In the genomic region with DNA sequence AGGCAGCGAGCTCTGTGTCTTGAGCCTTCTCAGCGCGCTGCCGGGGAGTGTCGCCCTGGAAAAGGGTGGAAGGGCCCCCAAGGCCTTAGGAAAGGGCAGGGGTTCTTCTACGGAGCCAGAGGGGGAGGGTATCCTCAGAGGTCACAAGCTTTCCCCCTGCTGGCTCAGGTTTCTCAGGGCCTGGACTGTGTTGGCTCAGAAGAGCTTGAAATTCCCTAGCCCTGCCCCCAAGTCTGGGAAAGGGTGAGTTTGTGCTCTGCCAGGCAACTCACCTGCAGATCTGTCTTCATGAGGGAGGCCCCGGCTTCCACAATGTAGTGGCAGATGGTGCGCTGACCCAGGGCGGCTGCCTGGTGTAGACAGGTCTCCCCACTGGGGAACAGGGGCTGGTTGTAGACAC, we compare ENCODE assay signal across 10 mouse cellular contexts. TPM values are rescaled to one million over a fixed set of nuclear protein-coding genes. Genes with fewer than 3 reads are reported as not detected.
A peak's percentile ranks its signal among the peaks of the same experiment; 100 is the strongest.
DNase-seq lines count a peak whose midpoint lies in the region; ATAC-seq and TF ChIP-seq lines count a peak whose summit lies in the region.
"Had no signal": no experiment of that assay in that cellular context is flagged by ENCODE, and none has a peak within 500 bp of the region (broad histone marks: within the 10 kb centered on the region; RNA-seq: fewer than 3 reads in every experiment).

No protein-coding gene starts in this region.

- peak overlapping the region; percentile 97 for H3K27ac ChIP-seq in kidney, embryonic 14.5 days (ENCODE audit: low read depth, low read length)
- no peak overlapping the region for H3K27ac ChIP-seq in kidney, adult 2 months (ENCODE audit: insufficient read depth, low read depth, low read length)
- H3K27ac ChIP-seq in embryonic facial prominence, embryonic 15.5 days (replicated peaks), result 0 out of 2 replicates have a peak overlapping the region, but pooled peaks have one; percentile 44
- no peak overlapping the region for H3K27ac ChIP-seq in thymus, adult 2 months (ENCODE audit: control insufficient read depth, insufficient read depth, low read length)
- H3K27ac ChIP-seq: heart, adult 2 months had no signal

- no peak for DNase-seq in kidney, adult 2 months
- DNase-seq in ES-CJ7 (ENCODE audit: low read depth, low spot score), result peak; percentile 68
- peak; percentile 77 for DNase-seq in cerebellum, adult 11 months
- no peak for DNase-seq in thymus, adult 2 months
- no peak for DNase-seq in adrenal gland, postnatal 25 days
- DNase-seq in adrenal gland, adult 2 months, result no peak

- TF ChIP-seq CTCF in kidney, adult 2 months (conservative IDR thresholded peaks at IDR 0.05; ENCODE audit: insufficient read depth, insufficient read length, low read depth, low read length), result no peak
- no peak for TF ChIP-seq CTCF in thymus, adult 2 months (IDR thresholded peaks at IDR 0.05; ENCODE audit: borderline replicate concordance, control insufficient read depth, extremely low read depth, insufficient read depth, low read length, poor library complexity)

- H3K9ac ChIP-seq in kidney, embryonic 14.5 days (ENCODE audit: low read depth, low read length), result peak overlapping the region; percentile 38; the same call in 1 of the 2 replicates
- H3K9ac ChIP-seq in embryonic facial prominence, embryonic 15.5 days, result no peak overlapping the region

- TF ChIP-seq POLR2A in kidney, adult 2 months (IDR thresholded peaks at IDR 0.05; ENCODE audit: low read depth, low read length), result no peak
- no peak for TF ChIP-seq POLR2A in thymus, adult 2 months (IDR thresholded peaks at IDR 0.05; ENCODE audit: control insufficient read depth, extremely low read depth, insufficient read depth, low read length, poor library complexity)

- H3K27me3 ChIP-seq in kidney, embryonic 14.5 days (ENCODE audit: control insufficient read depth, insufficient read depth, low read length), result no peaks in the 10 kb centered on the region
- no peaks in the 10 kb centered on the region for H3K27me3 ChIP-seq in kidney, adult 2 months (replicated peaks; ENCODE audit: control insufficient read depth, insufficient read depth, low read length)
- H3K27me3 ChIP-seq in embryonic facial prominence, embryonic 15.5 days, result no peaks in the 10 kb centered on the region
- H3K27me3 ChIP-seq in thymus, adult 2 months (ENCODE audit: control insufficient read depth, insufficient read depth, low read length), result no peaks in the 10 kb centered on the region; the same call in 1 of the 2 replicates

- no peak overlapping the region for H3K4me3 ChIP-seq in kidney, embryonic 14.5 days (ENCODE audit: low read length)
- H3K4me3 ChIP-seq in kidney, adult 2 months (ENCODE audit: insufficient read depth, low read depth, low read length), result no peak overlapping the region
- H3K4me3 ChIP-seq in embryonic facial prominence, embryonic 15.5 days (replicated peaks), result no peak overlapping the region
- no peak overlapping the region for H3K4me3 ChIP-seq in thymus, adult 2 months (ENCODE audit: control insufficient read depth, insufficient read depth, low read length)
- H3K4me3 ChIP-seq: heart, adult 2 months had no signal

- H3K4me1 ChIP-seq in kidney, embryonic 14.5 days (ENCODE audit: control insufficient read depth, insufficient read depth, low read length), result peaks cover 29% of the 10 kb centered on the region
- H3K4me1 ChIP-seq in kidney, adult 2 months (ENCODE audit: control insufficient read depth, insufficient read depth, low read length), result peaks cover 8% of the 10 kb centered on the region; the same call in 1 of the 2 replicates
- peaks cover 36% of the 10 kb centered on the region for H3K4me1 ChIP-seq in embryonic facial prominence, embryonic 15.5 days
- H3K4me1 ChIP-seq in thymus, adult 2 months (replicated peaks; ENCODE audit: control insufficient read depth, insufficient read depth, low read length), result peaks cover 28% of the 10 kb centered on the region

- H3K36me3 ChIP-seq in kidney, embryonic 14.5 days (ENCODE audit: control insufficient read depth, insufficient read depth, low read length), result peaks cover 50% of the 10 kb centered on the region
- H3K36me3 ChIP-seq in kidney, adult 2 months (ENCODE audit: control insufficient read depth, insufficient read depth, low read length), result no peaks in the 10 kb centered on the region; the same call in none of the 2 replicates
- peaks cover 45% of the 10 kb centered on the region for H3K36me3 ChIP-seq in embryonic facial prominence, embryonic 15.5 days
- peaks cover 58% of the 10 kb centered on the region for H3K36me3 ChIP-seq in thymus, adult 2 months (ENCODE audit: control insufficient read depth, insufficient read depth, low read length)

- no peak for ATAC-seq in kidney, embryonic 14.5 days (ENCODE audit: low FRiP score, low TSS enrichment)
- no peak for ATAC-seq in embryonic facial prominence, embryonic 15.5 days (ENCODE audit: insufficient number of reproducible peaks, low FRiP score, low TSS enrichment, low read depth)

- no peaks in the 10 kb centered on the region for H3K9me3 ChIP-seq in kidney, embryonic 14.5 days (ENCODE audit: control insufficient read depth, low read length)
- H3K9me3 ChIP-seq in embryonic facial prominence, embryonic 15.5 days (replicated peaks), result no peaks in the 10 kb centered on the region

- WGBS in kidney, embryonic 14.5 days, result 19% methylated on average over 9 of the region's 9 CpGs
- 80% methylated on average over 9 of the region's 9 CpGs for WGBS in kidney, adult 2 months
- 44% methylated on average over 9 of the region's 9 CpGs for WGBS in embryonic facial prominence, embryonic 15.5 days
- 96% methylated on average over 9 of the region's 9 CpGs for WGBS in thymus, adult 2 months

- no peak overlapping the region for H3K4me2 ChIP-seq in kidney, embryonic 14.5 days (replicated peaks; ENCODE audit: low read depth, low read length)
- H3K4me2 ChIP-seq in embryonic facial prominence, embryonic 15.5 days (replicated peaks), result no peak overlapping the region

RNA-seq across cellular contexts. Expression of gene Mdk, which starts 1.4 kb away (rescaled TPM):
- polyA plus RNA-seq in kidney, embryonic 14.5 days (2014; fragmentation: Nextera tagmentation; extraction: Ambion mirVana), result 1,361 and 1,922 TPM in 2 replicates
- polyA plus RNA-seq in kidney, adult 2 months (2012; rRNA removed), result 76.0 and 80.1 TPM in 2 replicates
- 879 and 898 TPM in 2 replicates for polyA plus RNA-seq in embryonic facial prominence, embryonic 15.5 days (2015; fragmentation: Nextera tagmentation; extraction: Ambion mirVana)
- polyA plus RNA-seq in thymus, adult 2 months (2012; rRNA removed), result 12.0 and 17.7 TPM in 2 replicates
- 3.5 and 5.8 TPM in 2 replicates for total RNA-seq in adrenal gland, postnatal 25 days (2021)
- 1 to 10 TPM; 6.0 to 8.0 TPM for total RNA-seq in adrenal gland, adult 2 months (2021)
- polyA plus RNA-seq in adrenal gland, adult 2 months (2012; rRNA removed), result 1.3 and 2.1 TPM in 2 replicates

RNA-seq across cellular contexts. Expression of gene Chrm4, which starts 6.4 kb away (rescaled TPM):
- polyA plus RNA-seq in kidney, embryonic 14.5 days (2014; fragmentation: Nextera tagmentation; extraction: Ambion mirVana), result not detected in 2 replicates
- polyA plus RNA-seq in kidney, adult 2 months (2012; rRNA removed), result 0.11 TPM in 1 of 2 replicates, not detected in the other
- 0.25 and 0.49 TPM in 2 replicates for polyA plus RNA-seq in embryonic facial prominence, embryonic 15.5 days (2015; fragmentation: Nextera tagmentation; extraction: Ambion mirVana)
- 0.80 and 0.87 TPM in 2 replicates for polyA plus RNA-seq in thymus, adult 2 months (2012; rRNA removed)
- 0.94 and 1.7 TPM in 2 replicates for total RNA-seq in adrenal gland, postnatal 25 days (2021)
- total RNA-seq in adrenal gland, adult 2 months (2021), result 1 to 10 TPM; 2.1 to 3.1 TPM
- 0.28 and 0.49 TPM in 2 replicates for polyA plus RNA-seq in adrenal gland, adult 2 months (2012; rRNA removed)
- total RNA-seq: heart, adult 2 months had no signal

RNA-seq across cellular contexts. Expression of gene Gm9821, which starts 12.0 kb away (rescaled TPM):
- polyA plus RNA-seq in kidney, embryonic 14.5 days (2014; fragmentation: Nextera tagmentation; extraction: Ambion mirVana), result 0.31 and 0.49 TPM in 2 replicates
- not detected in 2 replicates for polyA plus RNA-seq in kidney, adult 2 months (2012; rRNA removed)
- polyA plus RNA-seq in embryonic facial prominence, embryonic 15.5 days (2015; fragmentation: Nextera tagmentation; extraction: Ambion mirVana), result 0.67 and 0.79 TPM in 2 replicates
- polyA plus RNA-seq in thymus, adult 2 months (2012; rRNA removed), result 0.08 TPM in 1 of 2 replicates, not detected in the other
- not detected in 2 replicates for total RNA-seq in adrenal gland, postnatal 25 days (2021)
- total RNA-seq in adrenal gland, adult 2 months (2021), result not detected
- not detected in 2 replicates for polyA plus RNA-seq in adrenal gland, adult 2 months (2012; rRNA removed)
- total RNA-seq: heart, adult 2 months had no signal
- polyA plus RNA-seq: cortical plate, adult 2 months; heart, adult 2 months had no signal

RNA-seq across cellular contexts. Expression of gene Dgkz, which starts 42.2 kb away (rescaled TPM):
- polyA plus RNA-seq in kidney, embryonic 14.5 days (2014; fragmentation: Nextera tagmentation; extraction: Ambion mirVana), result 35.6 and 57.5 TPM in 2 replicates
- polyA plus RNA-seq in kidney, adult 2 months (2012; rRNA removed), result 106 and 119 TPM in 2 replicates
- polyA plus RNA-seq in embryonic facial prominence, embryonic 15.5 days (2015; fragmentation: Nextera tagmentation; extraction: Ambion mirVana), result 36.3 and 39.9 TPM in 2 replicates
- 1,103 and 1,229 TPM in 2 replicates for polyA plus RNA-seq in thymus, adult 2 months (2012; rRNA removed)
- 42.2 and 61.5 TPM in 2 replicates for total RNA-seq in adrenal gland, postnatal 25 days (2021)
- 10 to 100 TPM; 37.8 to 57.6 TPM for total RNA-seq in adrenal gland, adult 2 months (2021)
- 108 and 122 TPM in 2 replicates for polyA plus RNA-seq in adrenal gland, adult 2 months (2012; rRNA removed)

Comparison
In these comparisons a context has a peak if more than half of its experiments do, and no peak if none do; other contexts are left out.
1. H3K27ac ChIP-seq: peak in kidney, embryonic 14.5 days (single experiment) and embryonic facial prominence, embryonic 15.5 days (single experiment); none in kidney, adult 2 months (single experiment) and thymus, adult 2 months (single experiment).
2. RNA of gene Mdk, which starts 1.4 kb away (polyA plus RNA-seq): 1,361 to 1,922 TPM in kidney, embryonic 14.5 days and 879 to 898 TPM in embryonic facial prominence, embryonic 15.5 days; 76.0 to 80.1 TPM in kidney, adult 2 months, 12.0 to 17.7 TPM in thymus, adult 2 months and 1.3 to 2.1 TPM in adrenal gland, adult 2 months; every median in the first group is over 10 times any median in the second.
3. DNase-seq: peak in ES-CJ7 (single experiment) and cerebellum, adult 11 months (single experiment); none in kidney, adult 2 months (single experiment), thymus, adult 2 months (single experiment), adrenal gland, postnatal 25 days (single experiment) and adrenal gland, adult 2 months (single experiment).